Mouse (Mus musculus) MEL (cell line): ENCODE data around the gene Ptprn2. TPM values are rescaled to one million over a fixed set of nuclear protein-coding genes. Genes with fewer than 3 reads are reported as not detected.

ENCODE experiments used
- DNase-seq: peaks from one replicate; pipeline ENCODE4 v3.0.0; 2011; ENCODE audit warnings: low read depth, low spot score
- H3K27ac ChIP-seq: 2 replicates; pipeline ENCODE4 v1.5.1; 2012; ENCODE audit warnings: low read depth, mild to moderate bottlenecking, control low read depth, low read length, moderate library complexity; ENCODE audit not compliant: control insufficient read depth
- H3K27me3 ChIP-seq, 2 experiments: fragments of 150-350 bp in 1 of 2; sonication (generic) in 1 of 2; 2 replicates each; pipeline ENCODE4 v1.6.1; 2012; ENCODE audit warnings: low read length in 2 of 2, mild to moderate bottlenecking in 2 of 2, improper control_type of control experiment in 1 of 2, moderate library complexity in 1 of 2; ENCODE audit not compliant: insufficient read depth in 2 of 2, control insufficient read depth in 1 of 2
- H3K36me3 ChIP-seq, 2 experiments: 2 replicates each; pipeline ENCODE4 v1.6.1; 2012 to 2014; ENCODE audit warnings: low read length in 2 of 2, improper control_type of control experiment in 1 of 2, inconsistent platforms in 1 of 2, mild to moderate bottlenecking in 1 of 2; ENCODE audit not compliant: insufficient read depth in 2 of 2, control insufficient read depth in 1 of 2
- H3K4me1 ChIP-seq, 2 experiments: fragments of 150-350 bp in 1 of 2; sonication (generic) in 1 of 2; 2 replicates each; pipeline ENCODE4 v1.6.1; 2012; ENCODE audit warnings: low read length in 2 of 2, improper control_type of control experiment in 1 of 2, mild to moderate bottlenecking in 1 of 2; ENCODE audit not compliant: insufficient read depth in 2 of 2, control insufficient read depth in 1 of 2
- H3K4me3 ChIP-seq, 2 experiments: fragments of 150-350 bp in 1 of 2; sonication (generic) in 1 of 2; 2 replicates each; pipeline ENCODE4 v1.5.1; 2012; ENCODE audit warnings: low read depth in 2 of 2, low read length in 2 of 2, mild to moderate bottlenecking in 2 of 2, moderate library complexity in 2 of 2, control low read depth in 1 of 2, improper control_type of control experiment in 1 of 2; ENCODE audit not compliant: control insufficient read depth in 1 of 2, insufficient read depth in 1 of 2
- H3K79me2 ChIP-seq: 2 replicates; pipeline ENCODE4 v1.6.1; 2012; ENCODE audit warnings: mild to moderate bottlenecking, low read length, moderate library complexity; ENCODE audit not compliant: control insufficient read depth, poor library complexity, insufficient read depth
- H3K9ac ChIP-seq: 2 replicates; pipeline ENCODE4 v1.6.1; 2012; ENCODE audit warnings: low read depth, mild to moderate bottlenecking, control low read depth, low read length, moderate library complexity; ENCODE audit not compliant: control insufficient read depth, poor library complexity, severe bottlenecking
- H3K9me3 ChIP-seq: fragments of 150-350 bp; sonication (generic); replicated peaks from 2 replicates; pipeline ENCODE4 v1.6.1; 2012; ENCODE audit warnings: mild to moderate bottlenecking, low read length, improper control_type of control experiment, moderate library complexity; ENCODE audit not compliant: insufficient read depth
- CHD2 ChIP-seq: IDR thresholded peaks from 2 replicates; pipeline ENCODE4 v1.6.1; 2011; ENCODE audit warnings: low read length, improper control_type of control experiment
- CTCF ChIP-seq, 3 experiments: IDR thresholded peaks in 2 of 3; conservative IDR thresholded peaks in 1 of 3; 2 replicates each; pipeline ENCODE4 v1.5.1; 2011 to 2012; ENCODE audit warnings: low read length in 3 of 3, low read depth in 2 of 3, mild to moderate bottlenecking in 2 of 3, improper control_type of control experiment in 1 of 3, inconsistent platforms in 1 of 3, mixed read lengths in 1 of 3, moderate library complexity in 1 of 3; ENCODE audit not compliant: control insufficient read depth in 1 of 3, insufficient read depth in 1 of 3, poor library complexity in 1 of 3, severe bottlenecking in 1 of 3
- GABPA ChIP-seq: IDR thresholded peaks from 2 replicates; pipeline ENCODE4 v1.6.1; 2012; ENCODE audit warnings: low read depth, mild to moderate bottlenecking, inconsistent platforms, low read length, improper control_type of control experiment, moderate library complexity
- JUND ChIP-seq: IDR thresholded peaks from 2 replicates; pipeline ENCODE4 v1.6.1; 2011; ENCODE audit warnings: low read depth, mild to moderate bottlenecking, improper control_type of control experiment, low read length
- MAX ChIP-seq: IDR thresholded peaks from 2 replicates; pipeline ENCODE4 v1.6.1; 2011; ENCODE audit warnings: low read length, improper control_type of control experiment
- MAZ ChIP-seq: IDR thresholded peaks from 2 replicates; pipeline ENCODE4 v1.6.1; 2012; ENCODE audit warnings: low read depth, mild to moderate bottlenecking, inconsistent platforms, low read length, improper control_type of control experiment
- MEF2A ChIP-seq: IDR thresholded peaks from 2 replicates; pipeline ENCODE4 v1.6.1; 2014; ENCODE audit warnings: low read depth, mild to moderate bottlenecking, inconsistent platforms, low read length, improper control_type of control experiment; ENCODE audit not compliant: poor library complexity, insufficient replicate concordance, severe bottlenecking; ENCODE audit errors: extremely low read depth
- MYC ChIP-seq: IDR thresholded peaks from 2 replicates; pipeline ENCODE4 v1.6.1; 2011; ENCODE audit warnings: low read depth, mild to moderate bottlenecking, low read length, improper control_type of control experiment, moderate library complexity
- NELFE ChIP-seq: IDR thresholded peaks from 2 replicates; pipeline ENCODE4 v1.6.1; 2011; ENCODE audit warnings: low read depth, low read length, improper control_type of control experiment
- NRF1 ChIP-seq: IDR thresholded peaks from 2 replicates; pipeline ENCODE4 v1.6.1; 2014; ENCODE audit warnings: low read depth, mild to moderate bottlenecking, inconsistent platforms, low read length, improper control_type of control experiment, moderate library complexity; ENCODE audit not compliant: poor library complexity, insufficient read depth, severe bottlenecking
- POLR2A ChIP-seq, 2 experiments: IDR thresholded peaks; 2 replicates each; pipeline ENCODE4 v1.6.1; 2011 to 2012; ENCODE audit warnings: low read length in 2 of 2, mild to moderate bottlenecking in 2 of 2, control low read depth in 1 of 2, improper control_type of control experiment in 1 of 2, low read depth in 1 of 2, moderate library complexity in 1 of 2; ENCODE audit not compliant: control insufficient read depth in 1 of 2, insufficient read depth in 1 of 2, poor library complexity in 1 of 2
- POLR2AphosphoS2 ChIP-seq: IDR thresholded peaks from 2 replicates; pipeline ENCODE4 v1.6.1; 2011; ENCODE audit warnings: low read length, improper control_type of control experiment
- RCOR1 ChIP-seq: IDR thresholded peaks from 2 replicates; pipeline ENCODE4 v1.6.1; 2012; ENCODE audit warnings: low read depth, mild to moderate bottlenecking, inconsistent platforms, low read length, improper control_type of control experiment
- SIN3A ChIP-seq: IDR thresholded peaks from 2 replicates; pipeline ENCODE4 v1.6.1; 2012; ENCODE audit warnings: low read length, improper control_type of control experiment, inconsistent platforms
- SMC3 ChIP-seq: IDR thresholded peaks from 2 replicates; pipeline ENCODE4 v1.6.1; 2011; ENCODE audit warnings: low read depth, low read length, improper control_type of control experiment
- TBP ChIP-seq: IDR thresholded peaks from 2 replicates; pipeline ENCODE4 v1.8.0; 2011; ENCODE audit warnings: low read depth, low read length, improper control_type of control experiment
- ZMIZ1 ChIP-seq: IDR thresholded peaks from 2 replicates; pipeline ENCODE4 v1.6.1; 2012; ENCODE audit warnings: low read depth, mild to moderate bottlenecking, inconsistent platforms, low read length, improper control_type of control experiment, moderate library complexity
- ZNF384 ChIP-seq: IDR thresholded peaks from 2 replicates; pipeline ENCODE4 v1.6.1; 2012; ENCODE audit warnings: low read depth, mild to moderate bottlenecking, inconsistent platforms, low read length, improper control_type of control experiment
- polyA plus RNA-seq, 2 experiments: library from polyadenylated mRNA; stranded (reverse) in 1 of 2; unstranded in 1 of 2; fragments of >175 nt in 1 of 2; fragments of >200 nt in 1 of 2; gene quantifications; 2 replicates each; pipeline versions ENCODE4 v1.2.1 to v1.2.4; 2012; ENCODE audit warnings: low replicate concordance in 2 of 2, low read depth in 1 of 2; ENCODE audit not compliant: insufficient read length in 2 of 2, insufficient read depth in 1 of 2, missing spikeins in 1 of 2
- total RNA-seq: library from RNA; depleted of rRNA; stranded (reverse); fragments of 300-350 nt; gene quantifications from 2 replicates; pipeline ENCODE4 v1.2.3, GENCODE M21; 2012

Ptprn2 gene
- total and polyA plus RNA-seq, 3 experiments, result not detected

- no peak overlapping the region for H3K27ac ChIP-seq
- H3K9ac ChIP-seq, result no peak overlapping the region
- no peak for DNase-seq
- no peak overlapping the region for H3K4me3 ChIP-seq
- no peaks in the 10 kb centered on the region for H3K36me3 ChIP-seq
- no peaks in the 10 kb centered on the region; the same call in 1 of the 2 replicates for H3K9me3 ChIP-seq
- H3K79me2 ChIP-seq, result no peaks in the 10 kb centered on the region
- TF ChIP-seq GABPA (no peak), SIN3A (no peak), POLR2AphosphoS2 (no peak), NRF1 (no peak), MAX (no peak), JUND (no peak), SMC3 (no peak)
- no peaks in the 10 kb centered on the region for H3K4me1 ChIP-seq
- H3K27me3 ChIP-seq, result no peaks in the 10 kb centered on the region
These were observed 724.9 kb downstream of the Ptprn2 start for GRCm38 (mm10) chr12:117210467-117210866.

- H3K79me2 ChIP-seq, result no peaks in the 10 kb centered on the region
- no peak overlapping the region for H3K4me3 ChIP-seq
- no peaks in the 10 kb centered on the region for H3K36me3 ChIP-seq
- H3K9me3 ChIP-seq, result no peaks in the 10 kb centered on the region; the same call in 1 of the 2 replicates
- H3K9ac ChIP-seq, result no peak overlapping the region
- H3K4me1 ChIP-seq, result no peaks in the 10 kb centered on the region
- DNase-seq, result no peak
- TF ChIP-seq CHD2 (no peak), ZNF384 (no peak), MYC (no peak), ZMIZ1 (no peak), GABPA (no peak), SMC3 (no peak), POLR2AphosphoS2 (no peak), CTCF (IDR thresholded peaks at IDR 0.05 in 2 of 3, conservative IDR thresholded peaks at IDR 0.05 in 1 of 3; ENCODE audit: control insufficient read depth in 1 of 3, insufficient read depth in 1 of 3, low read depth in 2 of 3, low read length in 3 of 3, poor library complexity in 1 of 3, severe bottlenecking in 1 of 3) (no peak), MAZ (no peak), TBP (no peak), NELFE (no peak), MEF2A (no peak), POLR2A (IDR thresholded peaks at IDR 0.05; ENCODE audit: control insufficient read depth in 1 of 2, insufficient read depth in 1 of 2, low read depth in 1 of 2, low read length in 2 of 2, poor library complexity in 1 of 2) (no peak), SIN3A (no peak), RCOR1 (no peak)
- H3K27ac ChIP-seq, result no peak overlapping the region
- no peaks in the 10 kb centered on the region for H3K27me3 ChIP-seq
These were observed 728.0 kb downstream of the Ptprn2 start for GRCm38 (mm10) chr12:117213531-117213930.
